Mouse (Mus musculus) midbrain, embryonic 10.5 days (tissue): ENCODE results near the gene Hhat. TPM values are rescaled to one million over a fixed set of nuclear protein-coding genes. Genes with fewer than 3 reads are reported as not detected.

Source experiments
- DNase-seq: peaks from one replicate; pipeline ENCODE4 v3.0.0-alpha.2; 2017; ENCODE audit warnings: low spot score
- H3K27ac ChIP-seq: fragments of 300-500 bp; sonication (generic); replicated peaks from 2 replicates; pipeline ENCODE4 v1.5.1; 2016; ENCODE audit warnings: mild to moderate bottlenecking
- H3K27me3 ChIP-seq: fragments of 300-500 bp; sonication (generic); 2 replicates; pipeline ENCODE4 v1.6.1; 2016; ENCODE audit warnings: low read depth, mild to moderate bottlenecking; ENCODE audit not compliant: poor library complexity, severe bottlenecking
- H3K36me3 ChIP-seq: fragments of 300-500 bp; sonication (generic); 2 replicates; pipeline ENCODE4 v1.6.1; 2016; ENCODE audit warnings: mild to moderate bottlenecking, moderate library complexity
- H3K4me1 ChIP-seq: fragments of 300-500 bp; sonication (generic); 2 replicates; pipeline ENCODE4 v1.6.1; 2016
- H3K4me3 ChIP-seq: fragments of 300-500 bp; sonication (generic); 2 replicates; pipeline ENCODE4 v1.5.1; 2016; ENCODE audit warnings: mild to moderate bottlenecking, moderate library complexity
- H3K9me3 ChIP-seq: fragments of 300-500 bp; sonication (generic); replicated peaks from 2 replicates; pipeline ENCODE4 v1.6.1; 2016; ENCODE audit warnings: mild to moderate bottlenecking
- whole genome bisulfite sequencing: fragments of 180-500 bp; shearing (Covaris S2); methylation state at CpG from one replicate; pipeline ENCODE4 v1.1.7; 2016; 5-methylcytosine and 5-hydroxymethylcytosine counted together
- polyA plus RNA-seq: library from polyadenylated mRNA; unstranded; fragments of >200 nt; fragmentation: Nextera tagmentation; extraction: Ambion mirVana; gene quantifications from 2 replicates; pipeline ENCODE4 v1.2.1, GENCODE M21; 2016

Hhat gene
- polyA plus RNA-seq, 1 experiment from 2014 or later, result 8.2 TPM

DNA sequence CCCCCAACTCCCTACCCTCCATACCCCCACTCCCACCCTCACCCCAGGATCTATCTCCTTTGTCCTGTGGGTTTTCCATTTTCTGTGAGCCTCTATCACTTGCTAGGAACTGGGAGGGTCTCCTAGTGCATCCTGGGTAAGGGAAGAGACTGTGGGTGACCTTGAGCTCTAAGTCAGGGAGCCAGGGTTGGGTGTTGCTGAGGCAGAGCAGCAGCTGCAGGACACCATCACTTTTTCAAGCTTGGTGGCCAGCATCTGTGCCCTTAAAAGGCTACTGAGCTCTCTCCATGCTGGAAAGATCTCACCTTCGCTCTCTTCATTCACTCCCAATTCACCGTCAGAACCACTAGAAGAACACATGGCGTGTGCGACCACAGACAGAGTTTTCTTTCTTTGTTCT is 7.2 kb upstream of the Hhat start:
- H3K4me1 ChIP-seq, result peaks cover 15% of the 10 kb centered on the region
- no peaks in the 10 kb centered on the region for H3K36me3 ChIP-seq
- H3K27ac ChIP-seq, result no peak overlapping the region
- 94% methylated on average over 4 of the region's 4 CpGs for WGBS
- H3K9me3 ChIP-seq, result no peaks in the 10 kb centered on the region
- no peaks in the 10 kb centered on the region for H3K27me3 ChIP-seq
- H3K4me3 ChIP-seq, result no peak overlapping the region
- DNase-seq, result no peak

DNA sequence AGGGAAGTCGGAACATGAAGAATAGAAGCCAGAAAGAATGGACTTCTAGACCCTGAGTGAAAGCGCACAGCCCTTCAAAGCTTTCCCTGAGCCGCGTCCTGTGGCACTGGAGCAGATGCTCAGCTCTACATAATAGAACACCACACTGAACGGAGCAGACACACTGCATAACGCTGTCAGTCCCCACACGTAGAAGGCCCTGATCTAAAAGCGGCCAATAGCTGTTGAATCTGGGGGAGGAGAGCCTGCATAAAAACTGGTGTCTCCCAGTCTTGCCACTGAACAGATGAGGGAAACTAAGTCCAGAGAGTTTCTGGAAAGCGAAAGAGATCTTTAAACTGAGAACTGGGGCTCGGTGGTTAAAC is 911 bp downstream of the Hhat start:
- Histone ChIP-seq H3K27ac (peak overlapping the region; percentile 98), H3K4me1 (peaks cover 20% of the 10 kb centered on the region), H3K4me3 (peak overlapping the region; percentile 88), H3K36me3 (no peaks in the 10 kb centered on the region), H3K9me3 (no peaks in the 10 kb centered on the region), H3K27me3 (0 out of 2 replicates have a peak, but pooled peaks cover 10% of the 10 kb centered on the region)
- WGBS, result 25% methylated on average over 10 of the region's 10 CpGs
- DNase-seq, result peak; percentile 57

DNA sequence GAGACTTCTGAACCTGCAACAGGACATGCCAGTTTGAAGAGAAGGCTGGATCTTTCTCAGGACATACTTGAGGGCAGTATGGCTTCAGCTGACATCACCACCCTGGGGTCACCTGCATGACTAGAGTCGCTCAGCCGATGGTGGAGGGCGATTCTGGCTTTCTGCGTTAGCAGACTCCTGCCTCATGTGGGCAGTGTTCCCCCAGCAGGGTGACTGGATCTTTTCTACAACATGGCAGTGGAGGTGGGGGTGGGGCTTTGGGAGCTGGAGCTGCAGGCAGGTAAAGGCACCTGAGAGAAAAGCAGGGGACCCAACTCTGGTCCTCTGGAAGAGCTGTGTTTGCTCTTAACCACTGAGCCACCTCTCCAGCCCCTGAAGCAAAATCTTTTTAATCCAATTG is 5.5 kb downstream of the Hhat start:
- Histone ChIP-seq H3K4me1 (peaks cover 14% of the 10 kb centered on the region), H3K27me3 (0 out of 2 replicates have a peak, but pooled peaks cover 3% of the 10 kb centered on the region), H3K4me3 (no peak overlapping the region), H3K9me3 (no peaks in the 10 kb centered on the region), H3K36me3 (no peaks in the 10 kb centered on the region), H3K27ac (no peak overlapping the region)
- DNase-seq, result no peak
- WGBS, result 35% methylated on average over 4 of the region's 4 CpGs

DNA sequence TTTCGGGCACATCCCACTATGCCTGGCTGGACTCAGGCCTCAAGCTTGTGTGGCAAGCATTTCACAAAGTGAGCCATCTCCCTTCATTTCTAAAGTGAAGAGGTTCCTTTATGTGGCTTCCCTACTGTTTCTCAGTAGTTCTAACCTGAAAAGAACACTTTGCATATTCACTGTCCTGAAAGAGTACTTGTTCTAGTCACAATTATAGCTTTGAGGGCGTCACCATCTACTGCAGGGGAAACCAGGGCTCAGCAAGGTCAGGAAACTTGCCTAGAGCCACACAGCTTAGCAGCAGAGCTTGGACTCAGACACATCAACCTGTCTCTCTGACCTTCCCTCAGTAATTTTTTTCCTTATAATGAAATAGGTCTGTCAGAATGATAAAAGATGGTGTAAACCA is 6.5 kb downstream of the Hhat start:
- Histone ChIP-seq H3K4me3 (no peak overlapping the region), H3K9me3 (no peaks in the 10 kb centered on the region), H3K27ac (no peak overlapping the region), H3K36me3 (no peaks in the 10 kb centered on the region), H3K27me3 (0 out of 2 replicates have a peak, but pooled peaks cover 3% of the 10 kb centered on the region), H3K4me1 (peaks cover 4% of the 10 kb centered on the region)
- DNase-seq, result no peak
- WGBS, result 80% methylated on average over 2 of the region's 2 CpGs

DNA sequence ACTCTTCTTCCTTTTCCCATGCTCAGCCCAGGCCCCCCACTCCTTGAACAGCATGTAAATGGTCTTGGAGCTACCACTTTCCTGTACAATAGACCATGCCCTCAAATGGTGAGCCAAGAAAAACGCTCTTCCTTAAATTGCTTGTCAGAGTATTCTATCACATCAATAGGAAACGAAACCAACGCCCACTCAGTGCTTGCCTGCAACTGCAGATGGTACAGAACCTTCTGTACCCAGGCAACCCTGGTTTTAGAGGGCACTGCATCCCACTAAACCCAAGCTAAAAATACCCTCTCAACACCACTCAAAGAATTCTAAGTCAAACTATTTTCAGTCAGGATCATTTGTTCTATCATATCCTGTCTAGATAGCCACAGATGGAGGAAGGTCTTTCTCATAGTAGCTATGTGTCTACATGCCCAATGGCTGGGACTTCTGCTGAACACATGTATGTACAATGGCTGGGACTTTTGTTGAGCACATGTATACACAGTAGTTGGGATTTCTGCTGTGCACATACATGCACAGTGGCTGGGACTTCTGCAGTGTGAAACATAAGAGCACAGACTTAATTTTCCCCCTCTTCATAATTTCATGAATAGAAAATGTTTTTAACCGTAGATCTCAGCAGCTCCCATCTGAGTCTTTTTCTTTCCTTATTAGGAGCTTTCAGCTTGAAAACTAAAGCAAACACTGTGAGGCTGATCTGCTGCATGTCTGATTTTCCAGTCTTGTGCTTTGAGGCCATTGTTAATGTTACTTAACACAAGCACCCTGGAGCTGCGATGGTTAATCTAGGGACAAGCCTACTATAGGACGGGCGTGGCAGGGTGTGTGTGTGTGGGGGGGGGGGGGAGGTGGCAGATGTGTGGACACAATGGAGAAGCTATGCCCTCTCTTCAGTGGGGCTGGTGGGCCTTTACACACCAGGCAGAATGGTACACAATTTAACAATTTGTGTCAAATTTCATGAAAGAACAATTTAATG is 7.8 kb downstream of the Hhat start:
- Histone ChIP-seq H3K27me3 (0 out of 2 replicates have a peak, but pooled peaks cover 3% of the 10 kb centered on the region), H3K4me3 (no peak overlapping the region), H3K9me3 (no peaks in the 10 kb centered on the region), H3K36me3 (no peaks in the 10 kb centered on the region), H3K4me1 (peaks cover 4% of the 10 kb centered on the region; the same call in 1 of the 2 replicates), H3K27ac (no peak overlapping the region)
- WGBS, result 81% methylated on average over 7 of the region's 7 CpGs
- DNase-seq, result no peak

DNA sequence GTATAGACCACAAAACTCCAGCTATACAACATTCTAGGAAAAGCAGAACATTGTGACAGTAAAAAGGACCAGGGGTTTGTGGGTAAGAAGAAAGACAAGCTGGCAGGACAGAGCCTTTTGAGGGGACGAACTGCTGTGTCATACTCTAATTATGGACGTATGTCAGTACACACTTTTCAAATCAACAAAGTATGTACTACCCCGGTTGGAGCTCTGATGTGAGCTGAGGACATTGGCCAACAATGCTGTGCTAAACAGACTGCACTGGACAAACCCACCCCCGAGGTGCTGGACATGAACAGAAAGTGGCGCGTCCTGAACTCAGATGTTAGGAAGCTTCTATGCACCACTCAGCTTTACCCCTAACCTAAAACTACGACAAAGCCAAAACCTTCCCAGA is 14.3 kb downstream of the Hhat start:
- Histone ChIP-seq H3K9me3 (no peaks in the 10 kb centered on the region), H3K4me3 (no peak overlapping the region), H3K4me1 (peaks cover 33% of the 10 kb centered on the region), H3K27me3 (no peaks in the 10 kb centered on the region), H3K27ac (no peak overlapping the region; the same call in 1 of the 2 replicates), H3K36me3 (no peaks in the 10 kb centered on the region)
- no peak for DNase-seq
- 88% methylated on average over 7 of the region's 7 CpGs for WGBS

DNA sequence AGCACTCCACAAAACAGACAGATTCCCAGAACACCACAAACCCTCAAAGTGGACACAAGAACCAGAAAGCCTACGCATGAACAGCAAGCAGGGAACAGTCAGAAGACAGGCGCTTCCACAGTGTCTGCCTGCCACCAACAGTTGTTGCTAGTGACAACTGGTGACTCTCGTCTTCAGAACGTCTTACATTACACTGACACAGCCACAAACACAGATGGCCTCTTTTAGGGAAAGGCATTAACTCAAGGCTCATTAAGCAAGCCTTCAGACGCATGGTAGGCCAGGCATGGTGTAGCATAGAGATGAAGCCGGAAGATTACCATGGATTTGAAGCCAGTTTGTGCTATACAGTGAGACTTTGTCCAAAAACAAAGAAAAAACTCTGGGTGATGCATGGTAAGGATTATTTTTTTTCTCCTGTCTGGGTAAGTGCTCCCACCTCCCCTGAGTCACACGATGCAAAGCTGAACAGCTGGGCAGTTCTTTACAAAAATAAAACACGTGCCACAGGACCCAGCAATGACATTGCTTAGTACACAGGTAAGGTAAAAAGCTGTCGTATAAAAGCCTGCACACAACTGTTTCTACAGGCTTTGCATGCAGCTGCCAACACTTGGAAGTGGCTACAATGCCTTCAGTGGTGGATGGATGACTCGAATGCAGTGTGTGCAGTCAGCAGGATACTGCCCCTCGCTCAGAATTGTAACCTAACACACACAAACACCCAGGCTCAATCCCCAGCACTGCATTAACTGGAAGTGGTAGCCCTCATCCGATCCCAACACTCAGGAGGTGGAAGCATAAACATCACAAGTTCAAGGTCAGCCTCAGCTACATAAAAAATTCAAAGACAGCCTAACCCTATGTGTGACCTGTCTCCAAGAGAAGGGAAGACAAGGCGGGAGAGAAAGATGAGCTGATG is 15.1 kb downstream of the Hhat start:
- DNase-seq, result peak; percentile 27
- WGBS, result 67% methylated on average over 13 of the region's 13 CpGs
- Histone ChIP-seq H3K4me3 (no peak overlapping the region), H3K27me3 (no peaks in the 10 kb centered on the region), H3K27ac (peak overlapping the region; percentile 66), H3K9me3 (no peaks in the 10 kb centered on the region), H3K4me1 (peaks cover 33% of the 10 kb centered on the region), H3K36me3 (no peaks in the 10 kb centered on the region)

DNA sequence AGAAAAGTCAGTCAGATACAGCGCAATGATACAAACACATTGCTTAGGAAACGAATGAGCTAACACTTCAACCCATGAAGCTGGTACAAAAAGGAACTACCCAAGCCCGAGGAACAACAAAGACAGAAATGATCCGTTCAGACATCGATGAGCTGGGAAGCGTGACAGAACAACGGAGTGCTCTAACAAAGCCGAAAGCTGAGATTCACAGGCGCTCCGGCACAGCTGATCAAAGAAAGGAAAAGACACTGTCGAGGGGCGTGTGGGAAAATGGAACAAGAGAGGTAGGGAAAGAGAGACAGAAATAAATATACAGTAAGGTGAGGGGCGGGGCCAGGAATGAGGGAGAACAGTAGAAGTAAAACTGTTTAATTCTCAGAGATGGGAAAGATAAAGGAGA is 15.8 kb downstream of the Hhat start:
- Histone ChIP-seq H3K4me3 (no peak overlapping the region), H3K9me3 (no peaks in the 10 kb centered on the region), H3K27ac (peak overlapping the region; percentile 66), H3K36me3 (no peaks in the 10 kb centered on the region), H3K4me1 (peaks cover 33% of the 10 kb centered on the region), H3K27me3 (no peaks in the 10 kb centered on the region)
- WGBS, result 56% methylated on average over 13 of the region's 13 CpGs
- peak; percentile 37 for DNase-seq

DNA sequence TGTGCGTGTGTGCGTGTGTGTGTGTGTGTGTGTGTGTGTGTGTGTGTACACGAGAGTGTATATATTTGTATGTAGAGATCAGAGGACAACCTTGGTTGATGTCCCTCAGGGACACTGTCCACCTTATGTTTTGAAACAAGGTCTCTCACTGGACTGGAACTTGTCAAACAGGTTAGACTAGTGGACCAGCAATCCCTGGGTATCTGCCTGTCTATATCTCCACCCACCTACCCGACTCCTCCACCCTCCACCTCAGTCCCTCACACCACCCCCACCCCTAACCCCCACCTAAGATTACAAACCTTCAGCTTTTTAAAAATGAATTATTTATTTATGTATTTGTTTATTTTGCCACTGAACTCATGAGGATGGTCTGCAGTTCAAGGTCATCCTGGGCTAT is 16.8 kb downstream of the Hhat start:
- WGBS, result 91% methylated on average over 4 of the region's 4 CpGs
- H3K4me1 ChIP-seq, result peaks cover 35% of the 10 kb centered on the region
- no peaks in the 10 kb centered on the region for H3K27me3 ChIP-seq
- no peaks in the 10 kb centered on the region for H3K9me3 ChIP-seq
- H3K27ac ChIP-seq, result no peak overlapping the region
- no peaks in the 10 kb centered on the region for H3K36me3 ChIP-seq
- no peak for DNase-seq
- no peak overlapping the region for H3K4me3 ChIP-seq

DNA sequence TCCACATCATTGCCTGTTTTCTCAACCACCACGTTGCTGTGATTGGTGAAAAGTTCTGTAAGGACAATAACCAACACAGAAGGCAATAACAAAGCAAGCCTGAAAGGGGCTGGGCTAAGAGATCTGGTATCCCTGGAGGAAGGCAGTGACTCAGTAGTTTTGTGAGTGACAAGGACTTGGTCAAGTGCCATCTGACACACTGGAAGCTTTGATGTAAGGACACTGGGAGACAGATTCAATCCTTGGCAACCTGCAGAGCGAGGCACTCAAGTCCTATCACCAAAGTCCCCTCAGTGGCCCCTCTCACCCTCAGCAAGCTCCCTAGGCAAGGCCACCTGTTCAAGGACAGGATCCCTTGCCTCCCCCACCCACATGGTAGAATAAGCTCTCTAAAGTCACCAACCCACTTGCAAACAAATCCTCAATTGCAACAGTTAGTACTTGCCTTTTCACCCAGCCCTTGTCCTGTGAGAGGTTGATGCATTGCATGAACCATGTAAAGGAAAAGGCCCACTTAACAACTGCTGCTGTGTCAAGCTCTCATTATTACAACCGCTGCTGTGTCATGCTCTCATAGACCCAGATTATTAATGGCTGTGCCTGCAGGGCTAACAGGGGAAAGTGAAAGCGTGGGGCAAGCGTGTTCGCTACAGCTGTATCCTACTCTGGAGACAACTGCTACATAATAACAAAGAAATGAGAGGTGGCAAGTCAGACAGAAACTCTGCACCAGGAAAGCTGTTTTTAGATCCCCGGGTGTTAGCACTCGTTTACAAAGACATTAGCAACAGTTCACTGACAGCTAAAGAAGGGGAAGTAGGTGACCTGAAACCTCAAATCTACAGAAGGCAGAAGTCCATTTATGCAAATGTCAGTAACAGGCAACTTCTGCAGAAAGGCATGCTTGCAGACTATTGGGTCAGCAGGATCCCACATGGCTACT is 18.1 kb downstream of the Hhat start:
- Histone ChIP-seq H3K27ac (no peak overlapping the region), H3K36me3 (no peaks in the 10 kb centered on the region), H3K9me3 (no peaks in the 10 kb centered on the region), H3K4me3 (no peak overlapping the region), H3K27me3 (no peaks in the 10 kb centered on the region), H3K4me1 (peaks cover 35% of the 10 kb centered on the region)
- no peak for DNase-seq
- 69% methylated on average over 8 of the region's 8 CpGs for WGBS

DNA sequence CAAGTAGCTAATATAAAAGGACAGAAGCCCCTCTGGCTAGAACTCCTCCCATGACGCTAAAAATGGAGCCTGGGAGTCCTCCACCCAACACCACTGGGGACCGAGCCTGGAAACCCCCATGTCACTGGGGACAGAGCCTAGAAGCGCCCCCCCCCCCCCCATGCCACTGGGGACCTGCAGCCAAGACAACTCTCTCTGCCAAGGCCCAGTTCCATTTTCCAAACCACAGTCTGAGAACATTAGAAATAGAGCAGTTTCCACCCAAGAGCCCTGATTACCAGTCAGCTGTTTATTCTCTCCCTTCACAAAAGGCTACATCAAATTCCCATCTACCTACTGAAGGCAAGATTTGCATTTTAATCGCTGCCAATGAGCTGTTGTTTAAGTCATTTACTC is 21.0 kb downstream of the Hhat start:
- Histone ChIP-seq H3K4me3 (no peak overlapping the region), H3K36me3 (no peaks in the 10 kb centered on the region), H3K4me1 (peaks cover 19% of the 10 kb centered on the region), H3K27me3 (no peaks in the 10 kb centered on the region), H3K9me3 (no peaks in the 10 kb centered on the region), H3K27ac (no peak overlapping the region)
- 60% methylated on average over 4 of the region's 4 CpGs for WGBS
- no peak for DNase-seq
